Mouse (Mus musculus) gastrocnemius, postnatal 36 days (tissue): ENCODE measurements at regions not wholly inside any gene's neighbourhood (a gene's known extent, or its start where the extent isn't known, plus 50 kb on each side); places are given as distances from the start of the nearest gene placed in this dataset.
A peak's percentile ranks its signal among the peaks of the same experiment; 100 is the strongest.

Experiments used
- DNase-seq, 2 experiments: peaks; one replicate each; pipeline ENCODE4 v3.0.0; 2022
- intact Hi-C: fragments of 180-260 bp; cut with DNase I; formaldehyde crosslinking; loops from one replicate; pipeline ENCODE4 v1.15.1; 2025

DNA sequence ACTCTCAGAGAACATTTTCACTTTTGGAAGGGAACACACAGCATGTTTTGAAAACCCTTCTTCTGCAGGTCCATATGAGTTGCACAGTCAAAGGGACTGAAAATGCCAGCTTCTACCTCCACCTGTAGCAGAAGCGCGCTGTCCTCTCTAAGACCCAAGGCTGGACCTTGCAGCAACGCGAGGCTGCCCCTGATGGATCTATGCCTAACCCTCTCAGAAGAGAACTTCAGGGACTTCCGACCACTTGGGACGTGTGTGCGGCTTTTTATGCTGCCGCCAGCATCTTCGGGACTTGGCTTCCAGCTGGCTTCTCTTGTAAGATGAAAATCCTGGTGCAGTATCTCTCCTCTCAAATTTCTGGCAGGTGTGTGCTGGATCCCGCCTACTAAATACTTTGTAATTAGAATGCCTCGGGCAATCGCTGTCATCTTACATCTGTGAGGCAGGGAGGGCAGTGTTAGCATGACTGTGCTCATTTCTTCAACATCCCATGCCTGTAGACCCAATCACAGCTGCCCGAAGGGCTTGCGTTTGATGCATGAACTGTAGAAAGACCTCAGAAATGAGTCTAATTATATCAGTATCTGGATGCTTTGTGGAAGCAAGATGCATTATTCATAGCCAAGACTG is 171.8 kb upstream of the Rnf219 start:
- DNase-seq = no peak
- intact Hi-C loops = no loop called here

DNA sequence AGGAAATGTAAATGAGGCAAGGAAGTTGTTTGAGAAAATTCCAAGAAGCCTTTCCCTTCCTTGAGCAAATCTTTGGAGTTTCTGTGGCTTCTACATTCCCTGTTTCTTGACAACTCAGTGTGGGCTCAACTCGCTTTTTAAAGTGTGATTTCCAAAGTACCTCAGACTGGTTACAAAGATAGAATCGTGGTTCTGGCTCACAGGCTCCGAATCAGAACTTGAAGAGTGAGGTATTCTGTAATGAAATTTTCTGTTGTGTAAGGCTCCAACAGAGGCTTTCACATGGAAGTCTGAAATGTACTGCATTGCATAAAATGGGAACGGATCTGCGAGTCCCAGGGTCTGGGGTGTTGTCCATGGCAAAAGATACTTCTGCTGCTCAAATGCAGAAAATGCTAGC is 170.2 kb upstream of the Rnf219 start:
- no peak for DNase-seq
- intact Hi-C loops = no loop called here

DNA sequence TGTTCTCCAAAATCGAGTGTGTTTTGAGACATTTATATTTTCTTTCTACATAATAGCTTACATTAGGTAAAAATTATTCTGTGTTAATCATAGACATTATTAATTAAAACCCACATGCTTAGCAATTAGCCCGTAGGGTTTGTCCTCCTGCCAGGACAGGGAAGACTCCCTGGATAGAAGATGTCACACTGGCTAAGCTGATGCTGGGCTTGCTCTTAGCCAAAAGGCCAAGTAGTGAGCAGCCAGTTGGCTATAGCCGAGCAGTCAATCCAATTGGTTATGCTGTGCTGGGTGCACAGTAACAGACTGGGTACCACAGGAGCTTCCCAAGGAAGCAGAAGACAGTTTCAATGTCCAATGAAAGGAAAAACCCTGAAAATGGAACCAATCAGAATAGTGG is 166.0 kb upstream of the Rnf219 start:
- intact Hi-C loops = no loop called here
- DNase-seq = no peak

DNA sequence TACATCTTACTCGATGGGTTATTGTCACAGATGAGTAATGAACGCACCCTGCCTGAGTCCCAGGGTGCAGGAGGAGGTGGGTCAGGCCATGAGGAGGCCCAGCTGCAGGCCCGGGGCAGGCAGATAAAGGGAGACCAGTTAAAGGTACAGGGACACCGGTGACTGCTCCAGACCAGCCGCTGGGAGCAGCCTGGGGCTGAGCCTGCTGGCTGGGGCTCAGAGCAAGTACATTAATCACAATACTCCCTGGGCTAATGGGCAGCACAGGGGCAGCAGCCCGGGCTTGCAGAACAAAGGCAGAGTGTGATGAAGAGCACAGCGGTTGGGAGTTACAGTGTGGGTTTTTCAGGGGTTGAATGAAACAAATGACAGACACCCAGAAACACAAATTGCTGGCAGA is 154.4 kb upstream of the Rnf219 start:
- intact Hi-C loops = no loop called here
- no peak for DNase-seq

DNA sequence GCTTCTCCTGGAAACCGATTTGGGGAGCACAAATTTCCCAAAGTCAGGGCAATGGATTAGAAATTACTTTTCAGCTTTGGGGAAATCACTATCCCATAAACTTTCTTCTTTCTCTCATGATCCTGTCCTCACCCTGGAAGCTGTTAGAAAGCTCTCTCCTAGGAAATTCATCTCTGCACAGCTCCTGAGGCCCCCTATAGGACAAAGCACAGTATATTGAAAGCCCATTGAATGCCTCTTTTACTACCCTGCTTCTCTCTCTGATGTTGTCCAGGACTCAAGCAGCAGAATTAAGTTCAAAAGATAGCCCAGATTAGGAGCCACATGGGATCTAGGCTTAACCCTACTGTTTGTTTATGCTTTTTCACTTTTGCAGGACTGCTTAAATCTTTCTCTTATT is 139.3 kb upstream of the Rnf219 start:
- no peak for DNase-seq
- intact Hi-C loops = no loop called here

DNA sequence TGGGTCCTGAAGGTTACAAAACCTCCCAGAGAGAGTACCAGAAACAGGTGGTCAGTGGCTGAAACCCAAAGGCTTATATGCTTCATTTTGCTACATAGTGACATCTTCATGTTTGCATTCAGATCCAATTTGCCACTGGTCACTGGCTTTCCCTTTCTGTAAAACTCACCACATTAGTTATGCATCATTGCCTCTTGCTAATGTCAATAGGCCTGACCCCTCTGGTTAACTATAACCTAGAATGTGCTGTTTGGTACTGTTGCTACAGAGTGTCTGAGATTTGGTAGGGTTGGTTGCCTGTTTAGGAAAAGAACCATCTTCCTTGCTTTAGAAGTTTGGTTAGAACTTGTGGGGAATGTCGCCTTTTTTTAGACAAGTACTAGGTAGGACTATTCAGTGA is 136.3 kb upstream of the Rnf219 start:
- intact Hi-C loops = no loop called here
- no peak for DNase-seq

DNA sequence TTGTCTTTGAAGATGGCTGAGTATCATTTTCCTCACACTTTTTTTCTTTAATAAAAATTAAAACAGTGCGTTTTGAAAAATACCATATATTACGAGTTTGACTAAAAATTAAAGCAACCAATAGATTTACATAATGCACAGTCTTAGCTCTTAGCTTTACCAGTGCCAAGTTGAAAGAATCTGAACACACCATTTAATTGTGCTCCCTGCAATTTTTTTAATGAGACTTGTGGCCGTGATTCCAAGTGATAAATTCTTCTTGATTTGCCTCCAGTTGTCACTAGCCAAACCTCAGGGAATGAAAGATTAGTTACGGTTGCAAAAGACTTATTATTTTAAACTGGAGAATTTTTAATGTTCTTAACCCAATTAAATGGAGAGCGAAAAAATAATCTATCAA is 127.5 kb upstream of the Rnf219 start:
- no peak for DNase-seq
- intact Hi-C loops = no loop called here

DNA sequence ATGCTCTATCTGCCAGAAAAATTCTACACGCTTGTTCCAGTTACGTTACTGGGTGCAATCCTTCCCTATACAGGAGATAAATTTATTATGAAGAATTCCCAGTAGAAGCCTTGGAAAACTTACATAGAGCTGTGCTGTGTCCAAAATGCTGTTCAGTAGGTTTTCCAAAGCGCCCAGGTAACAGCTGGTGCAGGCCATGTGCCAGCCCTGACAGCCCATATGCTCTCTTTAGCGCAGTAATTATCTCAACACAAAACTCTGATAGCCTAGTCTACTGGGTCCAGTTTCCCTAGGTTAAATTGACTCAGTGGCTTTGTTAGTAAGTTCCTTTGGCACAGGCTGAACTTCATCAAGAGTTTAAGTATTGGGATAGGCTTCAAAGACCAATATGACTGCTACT is 122.2 kb upstream of the Rnf219 start:
- intact Hi-C loops = no loop called here
- no peak for DNase-seq

DNA sequence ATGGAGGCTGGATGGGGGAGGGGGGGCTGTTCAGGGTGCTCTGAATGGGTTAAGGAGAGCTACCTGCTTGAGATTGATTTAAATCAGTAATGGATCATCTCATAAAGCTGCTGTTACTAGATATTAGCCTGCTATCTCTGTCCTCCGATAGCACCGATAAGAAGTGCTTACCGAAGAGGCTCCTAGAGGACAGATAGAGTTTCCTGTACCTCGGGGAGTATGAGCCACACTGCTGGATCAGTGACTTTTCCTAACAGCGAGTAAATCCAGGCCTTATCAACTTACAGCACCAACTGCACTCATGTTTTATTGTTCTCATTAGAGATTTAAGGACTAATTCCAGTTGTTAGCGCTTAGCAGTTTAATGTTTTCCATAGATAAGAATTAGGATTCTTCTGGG is 120.3 kb upstream of the Rnf219 start:
- intact Hi-C loops = no loop called here

DNA sequence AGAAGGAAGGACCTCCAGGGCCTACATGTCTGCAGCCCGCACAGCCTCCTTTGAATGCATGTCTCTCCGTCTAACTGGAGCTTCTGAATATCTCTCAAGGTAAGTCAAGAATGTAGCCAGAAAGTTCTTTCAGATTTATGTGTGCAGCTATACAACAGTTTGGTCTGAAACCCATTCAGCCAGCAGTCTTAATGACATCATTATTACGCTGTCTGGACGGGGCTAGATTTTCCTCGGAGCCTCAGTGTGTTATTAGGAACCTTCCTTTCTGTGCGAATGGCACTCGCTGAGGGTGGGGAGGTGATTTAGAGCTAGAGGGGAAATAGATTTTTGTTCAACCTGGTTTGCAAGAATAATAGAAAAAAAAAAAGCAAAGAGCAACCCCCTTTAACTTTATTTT is 116.9 kb upstream of the Rnf219 start:
- DNase-seq = no peak
- intact Hi-C loops = no loop called here

More for the DNA sequence above, 120.3 kb upstream of the Rnf219 start:
- no peak for DNase-seq

DNA sequence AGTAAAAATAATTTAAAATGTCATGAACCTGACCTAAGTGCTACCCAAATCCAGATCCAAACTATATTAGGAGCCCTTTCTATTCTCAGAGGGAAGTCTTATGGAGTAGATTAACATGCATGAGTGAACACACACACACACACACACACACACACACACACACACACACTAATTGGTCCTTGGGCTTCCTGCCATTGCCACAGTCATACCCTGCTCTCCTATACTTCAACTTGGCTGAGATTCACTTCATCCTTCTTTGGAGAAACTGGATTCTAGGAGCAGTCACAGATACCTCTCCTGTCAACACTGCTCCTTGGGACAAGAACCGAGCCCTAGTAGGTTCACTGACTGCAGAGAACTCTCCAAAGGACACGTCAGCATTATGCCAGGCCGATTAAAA is 89.0 kb upstream of the Rnf219 start:
- no peak for DNase-seq
- intact Hi-C loops = no loop called here

DNA sequence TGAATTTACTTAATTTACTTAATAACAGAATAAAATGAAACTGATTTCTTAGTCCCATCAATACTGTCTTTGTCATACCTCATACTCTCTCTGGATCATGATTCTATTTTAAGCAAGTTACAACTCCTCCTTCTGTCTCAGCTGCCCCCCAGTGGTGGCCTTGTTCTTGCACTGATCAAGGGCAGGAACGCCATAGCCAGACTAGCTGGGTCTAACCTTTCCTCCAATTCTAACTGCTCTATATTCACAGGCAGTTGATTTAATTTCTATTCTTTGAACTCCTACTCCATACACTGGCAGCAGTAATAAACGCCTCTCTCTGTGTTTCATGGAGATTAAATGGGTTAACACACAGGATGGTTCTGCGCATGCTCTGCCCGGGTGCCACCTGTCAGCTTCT is 87.9 kb upstream of the Rnf219 start:
- peak in 1 of 2 experiments; percentile 18 for DNase-seq
- intact Hi-C loops = no loop called here

DNA sequence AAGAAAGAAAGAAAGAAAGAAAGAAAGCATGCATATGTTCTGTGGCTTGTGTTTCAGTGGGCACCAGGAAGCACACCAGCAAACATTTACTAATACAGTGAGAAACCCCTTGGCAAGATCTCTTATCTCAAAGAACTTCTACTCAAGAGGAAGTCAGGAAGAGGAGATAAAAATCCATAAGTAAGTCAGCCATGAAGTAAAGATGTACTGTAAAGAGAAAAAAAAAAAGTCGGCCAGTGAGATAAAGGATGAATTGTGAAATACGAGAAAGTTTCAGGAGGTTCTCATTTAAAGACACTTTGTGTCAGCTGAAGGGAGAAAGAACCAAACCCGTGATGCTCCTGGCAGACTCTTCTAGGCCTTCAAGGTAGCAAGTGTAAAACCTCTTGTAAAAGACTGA is 72.4 kb upstream of the Rnf219 start:
- intact Hi-C loops = no loop called here
- DNase-seq = no peak
